Mouse (Mus musculus) heart, embryonic 10.5 days (tissue): ENCODE results near the gene Cbx7. TPM values are rescaled to one million over a fixed set of nuclear protein-coding genes. Genes with fewer than 3 reads are reported as not detected.

Experiments used
- DNase-seq: peaks from one replicate; pipeline ENCODE4 v3.0.0-alpha.2; 2017; ENCODE audit warnings: low spot score
- H3K27ac ChIP-seq: fragments of 300-500 bp; sonication (generic); 2 replicates; pipeline ENCODE4 v1.5.1; 2016; ENCODE audit warnings: mild to moderate bottlenecking
- H3K27me3 ChIP-seq: fragments of 300-500 bp; sonication (generic); 2 replicates; pipeline ENCODE4 v1.6.1; 2016; ENCODE audit warnings: mild to moderate bottlenecking; ENCODE audit not compliant: poor library complexity, insufficient read depth, severe bottlenecking
- H3K36me3 ChIP-seq: fragments of 300-500 bp; sonication (generic); 2 replicates; pipeline ENCODE4 v1.6.1; 2016; ENCODE audit warnings: mild to moderate bottlenecking, moderate library complexity
- H3K4me1 ChIP-seq: fragments of 300-500 bp; sonication (generic); 2 replicates; pipeline ENCODE4 v1.6.1; 2016; ENCODE audit warnings: mild to moderate bottlenecking
- H3K4me3 ChIP-seq: fragments of 300-500 bp; sonication (generic); 2 replicates; pipeline ENCODE4 v1.5.1; 2016; ENCODE audit warnings: mild to moderate bottlenecking, moderate library complexity
- H3K9me3 ChIP-seq: fragments of 300-500 bp; sonication (generic); 2 replicates; pipeline ENCODE4 v1.6.1; 2016; ENCODE audit warnings: mild to moderate bottlenecking, moderate library complexity
- WGBS: fragments of 180-500 bp; shearing (Covaris S2); methylation state at CpG from one replicate; pipeline ENCODE4 v1.1.7; 2016; 5-methylcytosine and 5-hydroxymethylcytosine counted together
- polyA plus RNA-seq: library from polyadenylated mRNA; unstranded; fragments of >200 nt; fragmentation: Nextera tagmentation; extraction: Ambion mirVana; gene quantifications from 2 replicates; pipeline ENCODE4 v1.2.1, GENCODE M21; 2016

The Cbx7 gene
- polyA plus RNA-seq, 1 experiment from 2014 or later = 0.82 TPM

DNA sequence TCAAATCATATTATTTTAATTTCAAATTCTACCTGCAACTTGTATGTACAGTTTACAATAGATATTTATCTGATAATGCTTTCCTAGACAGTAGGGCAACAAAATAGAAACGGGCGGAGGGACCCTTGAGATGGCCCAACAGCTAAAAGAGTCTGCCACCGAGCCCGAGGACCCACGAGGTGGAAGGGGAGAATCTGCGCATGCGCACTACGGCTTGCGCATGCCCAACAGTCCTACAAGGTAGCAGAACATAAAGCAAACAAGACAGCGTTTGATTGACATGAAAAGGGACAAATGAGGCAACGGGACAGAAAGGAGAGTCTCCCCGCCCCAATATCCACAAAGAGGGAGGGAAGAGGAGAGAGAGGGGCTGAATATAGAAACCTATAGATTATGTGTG lies 31.9 kb downstream of the Cbx7 start:
- 91% methylated on average over 12 of the region's 12 CpGs for WGBS
- H3K9me3 ChIP-seq = no peaks in the 10 kb centered on the region
- H3K4me1 ChIP-seq = no peaks in the 10 kb centered on the region
- DNase-seq = no peak
- no peak overlapping the region for H3K27ac ChIP-seq
- H3K27me3 ChIP-seq = peaks cover 28% of the 10 kb centered on the region
- no peak overlapping the region for H3K4me3 ChIP-seq
- no peaks in the 10 kb centered on the region for H3K36me3 ChIP-seq

DNA sequence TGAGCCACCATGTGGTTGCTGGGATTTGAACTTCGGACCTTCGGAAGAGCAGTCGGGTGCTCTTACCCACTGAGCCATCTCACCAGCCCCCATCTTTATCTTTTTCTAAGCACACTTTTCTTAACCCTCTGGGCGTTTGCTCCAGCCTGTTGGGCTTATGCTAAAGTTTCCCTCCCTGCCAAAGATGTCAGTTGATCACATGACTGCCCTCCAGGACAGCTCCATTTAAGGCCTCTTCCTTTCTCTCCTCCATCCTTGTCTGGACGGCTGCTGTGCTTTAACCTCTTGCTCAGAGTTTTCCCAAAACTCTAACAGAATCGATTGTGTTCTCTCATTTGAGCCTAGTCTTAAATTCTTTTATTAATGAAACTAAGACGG lies 34.6 kb downstream of the Cbx7 start:
- no peak overlapping the region for H3K27ac ChIP-seq

GRCm38 (mm10) chr15:79935654-79936373 lies 35.1 kb downstream of the Cbx7 start:
- Histone ChIP-seq H3K36me3 (no peaks in the 10 kb centered on the region), H3K27ac (no peak overlapping the region), H3K4me1 (peaks cover 16% of the 10 kb centered on the region; the same call in 1 of the 2 replicates), H3K9me3 (no peaks in the 10 kb centered on the region), H3K27me3 (peaks cover 50% of the 10 kb centered on the region), H3K4me3 (no peak overlapping the region)
- DNase-seq = no peak
- 27% methylated on average over 9 of the region's 9 CpGs for WGBS

More for the DNA sequence above, 34.6 kb downstream of the Cbx7 start:
- H3K9me3 ChIP-seq = no peaks in the 10 kb centered on the region
- H3K36me3 ChIP-seq = no peaks in the 10 kb centered on the region
- H3K4me3 ChIP-seq = no peak overlapping the region
- DNase-seq = no peak
- peaks cover 16% of the 10 kb centered on the region; the same call in 1 of the 2 replicates for H3K4me1 ChIP-seq
- 62% methylated on average over 7 of the region's 7 CpGs for WGBS
- H3K27me3 ChIP-seq = peaks cover 45% of the 10 kb centered on the region

- 5% methylated on average over 10 of the region's 10 CpGs for WGBS
- DNase-seq = no peak
- no peaks in the 10 kb centered on the region for H3K9me3 ChIP-seq
- H3K36me3 ChIP-seq = no peaks in the 10 kb centered on the region
- H3K4me3 ChIP-seq = no peak overlapping the region
- no peak overlapping the region for H3K27ac ChIP-seq
- H3K27me3 ChIP-seq = peaks cover 60% of the 10 kb centered on the region
- H3K4me1 ChIP-seq = peaks cover 16% of the 10 kb centered on the region; the same call in 1 of the 2 replicates
Observed at GRCm38 (mm10) chr15:79934776-79935175, 36.1 kb downstream of the Cbx7 start.

DNA sequence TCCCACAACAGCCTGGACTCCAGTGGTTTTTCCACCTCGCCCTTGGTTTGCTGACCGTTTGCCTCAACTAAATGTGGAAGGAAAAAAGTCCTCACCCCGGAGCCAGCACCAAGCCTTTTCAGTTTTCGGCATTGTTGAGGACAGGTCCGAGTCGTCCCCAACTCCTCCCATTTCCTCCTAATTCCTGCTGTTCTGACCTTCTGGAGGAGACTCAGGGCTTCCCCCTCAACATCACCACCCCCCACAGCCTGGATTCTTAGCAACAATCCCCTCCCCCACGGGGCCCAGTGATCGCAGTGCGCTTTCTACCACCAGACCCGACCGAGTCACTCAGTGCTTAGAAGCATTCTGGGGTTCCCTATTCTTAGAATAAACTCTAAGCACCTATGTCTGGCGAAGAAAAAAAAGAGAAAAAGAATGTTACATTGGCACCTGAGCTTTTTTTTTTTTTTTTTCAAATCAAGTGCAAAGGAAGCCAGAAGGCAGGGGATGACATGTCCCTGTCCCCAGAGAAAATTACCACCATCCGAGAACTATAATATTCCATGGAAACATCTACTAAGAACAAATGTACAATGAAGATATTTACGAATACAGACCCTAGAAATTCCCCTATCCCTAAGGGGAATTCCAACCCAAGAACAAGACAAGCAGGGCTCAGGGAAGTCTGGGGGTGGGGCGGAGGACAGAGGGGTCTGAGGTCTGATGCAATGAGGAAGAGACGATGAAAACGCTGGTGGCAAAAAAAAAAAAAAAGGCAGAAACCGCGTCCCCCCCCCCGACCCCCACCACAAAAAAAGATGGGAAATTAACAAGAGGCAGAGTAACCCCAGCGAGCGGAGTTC lies 37.0 kb downstream of the Cbx7 start:
- WGBS = 1% methylated on average over 22 of the region's 22 CpGs
- Histone ChIP-seq H3K4me1 (peaks cover 16% of the 10 kb centered on the region; the same call in 1 of the 2 replicates), H3K27ac (no peak overlapping the region), H3K27me3 (peaks cover 69% of the 10 kb centered on the region), H3K4me3 (peak overlapping the region; percentile 22), H3K36me3 (no peaks in the 10 kb centered on the region), H3K9me3 (no peaks in the 10 kb centered on the region)
- DNase-seq = no peak

- H3K36me3 ChIP-seq = no peaks in the 10 kb centered on the region
- H3K9me3 ChIP-seq = no peaks in the 10 kb centered on the region
- no peak for DNase-seq
- H3K27me3 ChIP-seq = peaks cover 73% of the 10 kb centered on the region
- 5% methylated on average over 22 of the region's 22 CpGs for WGBS
- no peak overlapping the region for H3K27ac ChIP-seq
- H3K4me1 ChIP-seq = peaks cover 16% of the 10 kb centered on the region; the same call in 1 of the 2 replicates
- peak overlapping the region; percentile 82 for H3K4me3 ChIP-seq
Observed at GRCm38 (mm10) chr15:79933052-79933669, 37.8 kb downstream of the Cbx7 start.

GRCm38 (mm10) chr15:79932323-79932987 lies 38.5 kb downstream of the Cbx7 start:
- WGBS = under 1% methylated on average over 51 of the region's 62 CpGs
- Histone ChIP-seq H3K4me1 (peaks cover 23% of the 10 kb centered on the region), H3K27me3 (peaks cover 73% of the 10 kb centered on the region), H3K27ac (peak overlapping the region; percentile 75), H3K9me3 (no peaks in the 10 kb centered on the region), H3K4me3 (peak overlapping the region; percentile 82), H3K36me3 (no peaks in the 10 kb centered on the region)
- peak; percentile 90 for DNase-seq

DNA sequence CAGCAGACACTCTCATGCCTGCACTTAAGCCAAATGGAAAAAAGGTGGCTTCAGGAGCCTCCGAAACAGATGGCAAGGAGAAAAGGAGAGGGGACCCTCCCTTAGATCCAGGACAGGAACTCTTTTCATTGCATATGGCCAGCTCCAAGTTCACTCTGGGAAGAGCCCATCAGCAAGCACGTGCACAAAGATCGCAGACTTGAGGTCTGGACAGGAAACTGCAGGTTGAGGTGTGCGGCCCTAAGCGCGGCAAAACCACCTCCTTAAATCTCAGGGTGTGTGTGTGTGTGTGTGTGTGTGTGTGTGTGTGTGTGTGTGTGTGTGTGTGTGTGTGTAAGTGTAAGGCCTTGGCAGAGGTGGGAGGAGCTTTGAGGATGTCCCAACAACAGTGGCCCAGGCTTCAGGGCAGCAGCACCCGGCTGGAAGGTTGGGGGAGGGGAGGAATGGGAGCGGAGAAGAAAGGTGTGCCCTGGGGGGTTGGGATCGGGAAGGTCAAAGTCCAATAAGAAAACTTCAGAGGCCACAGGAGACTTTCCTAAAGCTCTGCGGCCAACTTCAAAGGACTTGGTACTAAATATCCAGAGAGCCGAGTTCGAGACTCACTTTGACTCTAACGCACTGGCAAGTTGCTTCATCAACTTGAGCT lies 39.3 kb downstream of the Cbx7 start:
- Histone ChIP-seq H3K27ac (no peak overlapping the region), H3K27me3 (peaks cover 73% of the 10 kb centered on the region), H3K4me3 (peak overlapping the region; percentile 82), H3K36me3 (no peaks in the 10 kb centered on the region), H3K9me3 (no peaks in the 10 kb centered on the region), H3K4me1 (peaks cover 31% of the 10 kb centered on the region)
- no peak for DNase-seq
- WGBS = 19% methylated on average over 13 of the region's 13 CpGs

GRCm38 (mm10) chr15:79929734-79930133 lies 41.2 kb downstream of the Cbx7 start:
- 78% methylated on average over 3 of the region's 3 CpGs for WGBS
- peaks cover 61% of the 10 kb centered on the region for H3K27me3 ChIP-seq

DNA sequence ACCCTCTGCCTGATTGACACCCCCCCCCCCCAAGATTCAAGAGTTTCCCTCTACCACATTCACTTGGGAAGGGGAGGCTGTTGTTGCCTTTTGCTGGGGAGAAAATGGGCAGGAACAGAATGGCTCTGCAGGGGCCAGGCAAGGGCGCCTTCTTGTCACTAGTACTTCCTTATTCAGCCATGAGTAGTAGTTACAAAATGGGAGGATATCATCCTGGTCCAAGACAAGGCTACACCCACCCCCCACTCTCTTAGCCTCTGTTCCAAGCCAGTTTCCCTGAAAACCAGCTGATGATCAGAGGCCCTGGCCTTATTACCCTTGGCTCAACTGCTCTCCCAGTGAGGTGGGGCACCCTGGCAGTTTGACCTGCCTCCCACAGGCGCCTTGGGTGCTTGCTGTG lies 42.2 kb downstream of the Cbx7 start:
- WGBS = 82% methylated on average over 2 of the region's 2 CpGs
- H3K27ac ChIP-seq = peak overlapping the region; percentile 22; the same call in 1 of the 2 replicates

More at GRCm38 (mm10) chr15:79929734-79930133, 41.2 kb downstream of the Cbx7 start:
- H3K27ac ChIP-seq = no peak overlapping the region
- H3K9me3 ChIP-seq = no peaks in the 10 kb centered on the region
- H3K4me3 ChIP-seq = no peak overlapping the region
- no peak for DNase-seq
- H3K4me1 ChIP-seq = peaks cover 31% of the 10 kb centered on the region
- no peaks in the 10 kb centered on the region for H3K36me3 ChIP-seq

GRCm38 (mm10) chr15:79928316-79928715 lies 42.6 kb downstream of the Cbx7 start:
- Histone ChIP-seq H3K9me3 (no peaks in the 10 kb centered on the region), H3K4me1 (peaks cover 26% of the 10 kb centered on the region), H3K27ac (peak overlapping the region; percentile 85), H3K4me3 (peak overlapping the region; percentile 71; the same call in 1 of the 2 replicates), H3K27me3 (peaks cover 48% of the 10 kb centered on the region), H3K36me3 (no peaks in the 10 kb centered on the region)
- 81% methylated on average over 3 of the region's 3 CpGs for WGBS
- DNase-seq = no peak

More for the DNA sequence above, 42.2 kb downstream of the Cbx7 start:
- H3K27me3 ChIP-seq = peaks cover 52% of the 10 kb centered on the region
- H3K4me3 ChIP-seq = no peak overlapping the region
- no peaks in the 10 kb centered on the region for H3K36me3 ChIP-seq
- peaks cover 29% of the 10 kb centered on the region for H3K4me1 ChIP-seq
- no peaks in the 10 kb centered on the region for H3K9me3 ChIP-seq
- no peak for DNase-seq

- no peaks in the 10 kb centered on the region for H3K9me3 ChIP-seq
- H3K36me3 ChIP-seq = no peaks in the 10 kb centered on the region
- peaks cover 22% of the 10 kb centered on the region for H3K4me1 ChIP-seq
- peak overlapping the region; percentile 71 for H3K4me3 ChIP-seq
- peaks cover 41% of the 10 kb centered on the region for H3K27me3 ChIP-seq
- DNase-seq = peak; percentile 97
- WGBS = under 1% methylated on average over 29 of the region's 29 CpGs
- peak overlapping the region; percentile 85 for H3K27ac ChIP-seq
Observed at GRCm38 (mm10) chr15:79927637-79928122, 43.2 kb downstream of the Cbx7 start.
